Mouse (Mus musculus): ENCODE measurements around the gene Megf11. TPM values are rescaled to one million over a fixed set of nuclear protein-coding genes. Genes with fewer than 3 reads are reported as not detected.

Megf11 gene
- polyA plus RNA-seq, 1 experiment from 2014 or later = 0.37 TPM

DNA sequence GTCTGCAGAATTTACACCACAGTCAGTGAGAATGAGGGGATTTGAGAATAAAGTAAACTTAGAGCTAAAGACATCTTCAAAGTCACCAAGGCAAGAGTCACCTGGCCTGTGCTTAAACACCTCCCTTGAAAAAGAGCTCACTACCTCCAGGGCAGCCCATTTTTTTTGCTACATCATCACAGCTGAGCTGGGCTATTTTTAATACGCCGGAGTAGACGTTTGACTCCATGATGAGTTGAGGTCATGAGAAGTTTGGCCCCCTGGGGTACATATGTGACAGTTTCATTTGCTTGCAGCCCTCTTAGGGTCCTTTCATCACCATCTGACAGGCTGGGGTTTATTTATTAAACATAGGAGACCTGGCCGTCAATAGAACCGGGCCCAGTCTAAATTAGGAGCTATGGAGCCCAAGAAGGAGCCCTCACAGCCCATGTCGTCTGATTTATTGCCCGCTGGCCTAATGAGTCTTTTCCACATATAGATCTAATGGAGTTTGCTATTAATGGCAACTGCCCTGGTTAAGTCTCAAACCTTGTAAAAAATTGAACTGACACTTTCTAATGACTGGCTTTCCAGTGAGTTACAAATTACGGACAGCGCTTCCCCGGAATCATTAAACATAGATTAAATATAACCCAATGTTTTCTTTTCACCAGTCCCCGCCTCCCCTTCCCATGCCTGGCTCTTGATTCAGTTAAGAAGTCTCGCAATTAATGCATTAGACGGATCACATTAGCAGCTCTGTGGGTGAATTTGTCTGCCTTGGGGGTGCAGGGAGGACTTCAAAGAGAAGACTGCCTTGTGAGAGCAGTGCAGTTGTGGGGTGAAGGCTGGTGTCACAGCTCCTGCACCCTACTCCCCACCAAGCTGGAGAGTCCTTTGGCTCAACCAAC is 301.9 kb downstream of the Megf11 start:
- no peaks in the 10 kb centered on the region for H3K36me3 ChIP-seq
- no peak overlapping the region for H3K4me2 ChIP-seq
- no peak overlapping the region for H3K9ac ChIP-seq
- no peak overlapping the region for H3K27ac ChIP-seq (ENCODE audit: poor library complexity, severe bottlenecking)
- no peak overlapping the region for H3K4me3 ChIP-seq
- 0 out of 2 replicates have a peak, but pooled peaks cover 4% of the 10 kb centered on the region for H3K4me1 ChIP-seq (replicated peaks)
- no peaks in the 10 kb centered on the region for H3K27me3 ChIP-seq (replicated peaks)
- 67% methylated on average over 13 of the region's 13 CpGs for WGBS
- no peaks in the 10 kb centered on the region for H3K9me3 ChIP-seq (replicated peaks)
- ATAC-seq (ENCODE audit: insufficient number of reproducible peaks, low FRiP score) = no peak

GRCm38 (mm10) chr9:64688015-64688394 is 302.6 kb downstream of the Megf11 start:
- Histone ChIP-seq H3K27ac (ENCODE audit: poor library complexity, severe bottlenecking) (no peak overlapping the region), H3K36me3 (no peaks in the 10 kb centered on the region), H3K9ac (no peak overlapping the region), H3K4me2 (no peak overlapping the region), H3K9me3 (replicated peaks) (no peaks in the 10 kb centered on the region), H3K4me1 (replicated peaks) (0 out of 2 replicates have a peak, but pooled peaks cover 4% of the 10 kb centered on the region), H3K27me3 (replicated peaks) (no peaks in the 10 kb centered on the region), H3K4me3 (no peak overlapping the region)
- no peak for ATAC-seq (ENCODE audit: insufficient number of reproducible peaks, low FRiP score)
- 44% methylated on average over 1 of the region's 1 CpGs for WGBS

DNA sequence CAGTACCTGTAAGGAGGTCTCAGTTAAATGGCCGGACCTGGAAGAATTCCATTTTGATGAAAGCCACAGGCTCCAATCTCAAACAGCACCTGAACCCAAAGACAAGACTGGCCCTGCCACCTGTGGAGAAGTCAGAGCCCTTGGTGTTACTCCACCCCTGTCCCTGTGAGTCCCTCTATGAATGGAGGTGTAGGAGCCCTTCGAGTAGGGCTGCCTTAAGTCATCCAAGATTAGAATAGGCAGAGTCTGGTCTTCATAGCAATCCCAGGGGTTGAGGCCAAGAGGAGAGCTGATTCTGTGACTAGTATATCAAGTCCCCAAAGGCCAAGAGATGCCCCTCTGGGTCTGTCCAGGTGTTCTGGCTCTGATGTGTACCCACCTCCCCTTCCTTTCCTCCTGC is 305.3 kb downstream of the Megf11 start:
- no peaks in the 10 kb centered on the region for H3K9me3 ChIP-seq (replicated peaks)
- H3K9ac ChIP-seq = no peak overlapping the region
- no peak overlapping the region for H3K4me2 ChIP-seq
- H3K4me3 ChIP-seq = no peak overlapping the region
- 86% methylated on average over 2 of the region's 2 CpGs for WGBS
- ATAC-seq (ENCODE audit: insufficient number of reproducible peaks, low FRiP score) = no peak
- peaks cover 18% of the 10 kb centered on the region for H3K36me3 ChIP-seq
- H3K27ac ChIP-seq (ENCODE audit: poor library complexity, severe bottlenecking) = no peak overlapping the region
- 0 out of 2 replicates have a peak, but pooled peaks cover 4% of the 10 kb centered on the region for H3K4me1 ChIP-seq (replicated peaks)
- H3K27me3 ChIP-seq (replicated peaks) = no peaks in the 10 kb centered on the region

DNA sequence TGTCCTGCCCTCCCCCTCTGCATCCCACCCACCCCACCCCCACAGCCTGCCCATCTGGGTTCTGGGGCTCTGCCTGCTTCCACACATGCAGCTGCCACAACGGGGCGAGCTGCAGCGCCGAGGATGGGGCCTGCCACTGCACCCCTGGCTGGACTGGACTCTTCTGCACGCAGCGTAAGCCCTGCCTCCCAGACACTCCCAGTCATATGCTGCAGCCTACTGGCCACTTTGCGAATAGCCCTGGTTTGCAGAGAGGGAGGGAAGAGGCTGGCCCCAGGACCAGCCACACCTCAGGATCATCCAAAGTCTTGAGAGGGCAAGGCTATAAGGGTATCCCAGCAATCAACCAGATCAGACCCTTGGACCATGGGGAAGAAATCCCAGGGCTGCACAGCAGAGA is 305.8 kb downstream of the Megf11 start:
- Histone ChIP-seq H3K4me1 (replicated peaks) (0 out of 2 replicates have a peak, but pooled peaks cover 4% of the 10 kb centered on the region), H3K27ac (ENCODE audit: poor library complexity, severe bottlenecking) (no peak overlapping the region), H3K36me3 (peaks cover 20% of the 10 kb centered on the region), H3K4me3 (no peak overlapping the region), H3K9ac (no peak overlapping the region), H3K9me3 (replicated peaks) (no peaks in the 10 kb centered on the region), H3K4me2 (no peak overlapping the region), H3K27me3 (replicated peaks) (no peaks in the 10 kb centered on the region)
- 0 out of 2 replicates have a peak, but pooled peaks have one; percentile 23 for ATAC-seq (ENCODE audit: insufficient number of reproducible peaks, low FRiP score)
- WGBS = 14% methylated on average over 7 of the region's 7 CpGs

DNA sequence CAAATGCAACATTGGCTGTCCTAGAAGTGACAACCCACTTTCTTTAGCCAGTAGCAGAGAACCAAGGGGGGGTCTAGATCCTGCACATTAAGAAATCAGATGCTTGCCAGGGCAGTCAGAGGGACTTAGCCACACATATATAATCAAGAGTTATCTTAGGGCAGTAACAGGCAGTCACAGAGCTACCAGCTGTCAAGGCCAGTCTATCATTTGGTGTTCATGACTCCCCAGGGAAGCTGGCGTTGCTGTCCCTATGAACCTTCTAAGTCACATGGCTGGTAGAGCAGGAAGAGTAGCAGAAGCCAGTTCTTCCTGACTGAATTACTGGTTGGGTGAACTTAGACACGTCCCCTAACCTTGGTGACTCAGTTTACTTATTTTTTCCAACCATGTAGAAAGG is 307.7 kb downstream of the Megf11 start:
- no peak for ATAC-seq (ENCODE audit: insufficient number of reproducible peaks, low FRiP score)
- peaks cover 31% of the 10 kb centered on the region for H3K36me3 ChIP-seq
- H3K9me3 ChIP-seq (replicated peaks) = no peaks in the 10 kb centered on the region
- no peak overlapping the region for H3K9ac ChIP-seq
- 0 out of 2 replicates have a peak, but pooled peaks cover 4% of the 10 kb centered on the region for H3K4me1 ChIP-seq (replicated peaks)
- no peaks in the 10 kb centered on the region for H3K27me3 ChIP-seq (replicated peaks)
- 78% methylated on average over 2 of the region's 2 CpGs for WGBS
- H3K4me2 ChIP-seq = no peak overlapping the region
- H3K27ac ChIP-seq (ENCODE audit: poor library complexity, severe bottlenecking) = no peak overlapping the region
- no peak overlapping the region for H3K4me3 ChIP-seq

DNA sequence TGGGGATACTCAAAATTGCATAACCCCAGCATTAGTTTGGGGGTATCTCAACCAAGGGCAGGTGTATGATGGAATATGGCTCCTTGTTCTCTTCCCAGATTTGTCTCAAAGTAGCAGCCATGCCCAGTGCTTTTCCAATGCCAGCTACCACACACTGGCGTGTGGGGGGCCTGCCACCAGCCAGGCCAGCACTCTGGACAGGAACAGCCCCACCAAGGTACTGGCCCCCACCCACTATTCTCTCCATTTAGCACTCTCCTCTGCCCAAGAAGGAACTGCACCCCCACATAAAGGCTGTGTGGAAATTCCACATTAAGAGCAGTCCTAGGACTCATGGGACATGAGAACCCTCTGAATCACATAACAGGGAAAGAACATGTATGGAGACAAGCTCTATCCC is 309.8 kb downstream of the Megf11 start:
- Histone ChIP-seq H3K4me1 (replicated peaks) (no peaks in the 10 kb centered on the region), H3K4me2 (no peak overlapping the region), H3K27ac (ENCODE audit: poor library complexity, severe bottlenecking) (no peak overlapping the region), H3K27me3 (replicated peaks) (no peaks in the 10 kb centered on the region), H3K9me3 (replicated peaks) (no peaks in the 10 kb centered on the region), H3K4me3 (no peak overlapping the region), H3K36me3 (peaks cover 43% of the 10 kb centered on the region), H3K9ac (no peak overlapping the region)
- ATAC-seq (ENCODE audit: insufficient number of reproducible peaks, low FRiP score) = no peak
- WGBS = 73% methylated on average over 1 of the region's 1 CpGs

DNA sequence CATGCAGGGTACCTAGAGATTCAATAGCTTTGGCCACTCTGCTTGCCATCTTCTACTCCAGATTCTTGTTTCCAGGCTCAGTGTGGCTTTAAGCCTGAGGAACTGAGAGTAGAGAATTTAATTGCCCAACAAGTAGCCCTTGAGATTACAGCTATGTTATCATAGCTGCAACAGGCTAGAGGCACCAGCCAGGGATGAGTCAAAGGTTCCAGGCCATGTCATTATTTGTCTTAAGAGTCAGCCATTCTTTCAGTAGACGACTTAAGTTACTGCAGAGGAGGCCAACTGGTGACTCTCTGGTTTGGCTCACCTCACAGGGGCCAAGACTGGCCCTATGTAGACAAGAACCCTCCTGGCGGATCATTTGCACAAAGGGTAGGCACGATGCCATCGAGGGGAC is 311.0 kb downstream of the Megf11 start:
- H3K9me3 ChIP-seq (replicated peaks) = no peaks in the 10 kb centered on the region
- ATAC-seq (ENCODE audit: insufficient number of reproducible peaks, low FRiP score) = no peak

GRCm38 (mm10) chr9:64697006-64697405 is 311.6 kb downstream of the Megf11 start:
- ATAC-seq (ENCODE audit: insufficient number of reproducible peaks, low FRiP score) = no peak
- Histone ChIP-seq H3K36me3 (peaks cover 43% of the 10 kb centered on the region), H3K4me1 (replicated peaks) (peaks cover 9% of the 10 kb centered on the region), H3K4me2 (no peak overlapping the region), H3K27ac (ENCODE audit: poor library complexity, severe bottlenecking) (no peak overlapping the region), H3K4me3 (no peak overlapping the region), H3K9me3 (replicated peaks) (no peaks in the 10 kb centered on the region), H3K27me3 (replicated peaks) (no peaks in the 10 kb centered on the region), H3K9ac (no peak overlapping the region)
- WGBS = 71% methylated on average over 1 of the region's 1 CpGs

More for the DNA sequence above, 311.0 kb downstream of the Megf11 start:
- no peak overlapping the region for H3K4me3 ChIP-seq
- H3K27me3 ChIP-seq (replicated peaks) = no peaks in the 10 kb centered on the region
- H3K9ac ChIP-seq = no peak overlapping the region
- WGBS = 72% methylated on average over 4 of the region's 4 CpGs
- no peak overlapping the region for H3K27ac ChIP-seq (ENCODE audit: poor library complexity, severe bottlenecking)
- H3K4me2 ChIP-seq = no peak overlapping the region
- H3K36me3 ChIP-seq = peaks cover 43% of the 10 kb centered on the region
- H3K4me1 ChIP-seq (replicated peaks) = peaks cover 3% of the 10 kb centered on the region

DNA sequence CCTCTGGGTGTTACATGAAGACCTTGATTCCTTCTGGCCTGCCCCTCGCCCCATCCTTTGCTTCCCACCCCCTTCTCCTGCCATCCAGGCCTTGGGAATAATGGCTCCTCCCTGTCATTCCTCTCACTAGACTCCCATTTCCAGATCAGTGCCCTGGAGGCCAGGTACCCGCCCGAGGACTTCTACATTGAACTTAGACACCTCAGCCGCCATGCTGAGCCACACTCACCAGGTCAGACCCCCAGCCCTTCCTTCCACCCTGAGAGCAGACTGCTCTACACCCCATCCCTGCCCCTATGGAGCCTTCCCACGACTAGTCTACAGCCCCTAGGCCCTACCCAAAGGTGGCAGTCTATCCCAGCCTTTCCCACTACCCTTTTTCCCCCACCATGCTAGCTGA is 312.3 kb downstream of the Megf11 start:
- no peaks in the 10 kb centered on the region for H3K27me3 ChIP-seq (replicated peaks)
- no peak for ATAC-seq (ENCODE audit: insufficient number of reproducible peaks, low FRiP score)
- no peak overlapping the region for H3K4me3 ChIP-seq
- H3K9ac ChIP-seq = no peak overlapping the region
- no peak overlapping the region for H3K27ac ChIP-seq (ENCODE audit: poor library complexity, severe bottlenecking)
- no peak overlapping the region for H3K4me2 ChIP-seq
- WGBS = 81% methylated on average over 5 of the region's 5 CpGs
- peaks cover 15% of the 10 kb centered on the region for H3K4me1 ChIP-seq (replicated peaks)
- H3K9me3 ChIP-seq (replicated peaks) = no peaks in the 10 kb centered on the region
- peaks cover 44% of the 10 kb centered on the region for H3K36me3 ChIP-seq

GRCm38 (mm10) chr9:64698586-64698985 is 313.2 kb downstream of the Megf11 start:
- Histone ChIP-seq H3K36me3 (peaks cover 46% of the 10 kb centered on the region), H3K9ac (no peak overlapping the region)
- 83% methylated on average over 1 of the region's 1 CpGs for WGBS

GRCm38 (mm10) chr9:64700451-64701311 is 315.3 kb downstream of the Megf11 start:
- peaks cover 29% of the 10 kb centered on the region for H3K4me1 ChIP-seq (replicated peaks)
- H3K27me3 ChIP-seq (replicated peaks) = no peaks in the 10 kb centered on the region
- H3K36me3 ChIP-seq = peaks cover 45% of the 10 kb centered on the region
- no peak overlapping the region for H3K9ac ChIP-seq
- WGBS = 87% methylated on average over 4 of the region's 4 CpGs
- no peaks in the 10 kb centered on the region for H3K9me3 ChIP-seq (replicated peaks)
- H3K4me2 ChIP-seq = no peak overlapping the region
- no peak overlapping the region for H3K4me3 ChIP-seq
- H3K27ac ChIP-seq (ENCODE audit: poor library complexity, severe bottlenecking) = no peak overlapping the region
- no peak for ATAC-seq (ENCODE audit: insufficient number of reproducible peaks, low FRiP score)

More at GRCm38 (mm10) chr9:64698586-64698985, 313.2 kb downstream of the Megf11 start:
- no peak overlapping the region for H3K4me2 ChIP-seq
- H3K4me3 ChIP-seq = no peak overlapping the region
- H3K27ac ChIP-seq (ENCODE audit: poor library complexity, severe bottlenecking) = no peak overlapping the region
- no peaks in the 10 kb centered on the region for H3K9me3 ChIP-seq (replicated peaks)
- no peaks in the 10 kb centered on the region for H3K27me3 ChIP-seq (replicated peaks)
- peaks cover 24% of the 10 kb centered on the region for H3K4me1 ChIP-seq (replicated peaks)
- no peak for ATAC-seq (ENCODE audit: insufficient number of reproducible peaks, low FRiP score)
